Mouse (Mus musculus) lung, postnatal 0 days (tissue): Measurements from ENCODE around the gene Rhbdd1.

Experiments used
- CTCF ChIP-seq: IDR thresholded peaks from 2 replicates; pipeline ENCODE4 v1.5.1; 2016; ENCODE audit warnings: antibody characterized with exemption, mild to moderate bottlenecking
- EP300 ChIP-seq: IDR thresholded peaks from 2 replicates; pipeline ENCODE4 v1.6.1; 2016; ENCODE audit warnings: antibody characterized with exemption, mild to moderate bottlenecking, control low read depth

DNA sequence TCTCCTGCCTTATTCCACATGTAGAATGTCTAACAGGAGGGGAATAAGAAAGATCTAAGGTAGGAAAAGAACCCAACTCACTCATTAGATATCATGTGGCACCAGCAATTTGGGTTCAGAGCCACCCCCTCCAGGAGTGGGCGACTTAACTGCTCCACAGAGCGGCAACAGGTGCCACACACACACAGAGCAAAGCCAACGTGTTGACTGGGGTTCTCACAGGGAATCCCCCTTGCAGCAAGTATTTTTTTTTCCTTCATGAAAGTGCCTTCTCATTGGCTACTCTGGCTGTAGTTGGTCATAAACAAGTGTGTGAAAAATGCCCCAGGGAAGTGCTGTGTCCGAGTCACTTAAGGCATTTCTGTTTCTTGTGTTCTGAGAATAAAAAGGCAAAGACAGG, 127.3 kb downstream of the Rhbdd1 start:
- TF ChIP-seq CTCF (no peak), EP300 (no peak)
